Mouse (Mus musculus) neural tube, embryonic 10.5 days (tissue): ENCODE measurements around the gene Agr2.

ENCODE experiments used
- DNase-seq: peaks from one replicate; pipeline ENCODE4 v3.0.0-alpha.2; 2017; ENCODE audit warnings: low spot score; ENCODE audit errors: extremely low spot score

Gene Agr2

DNA sequence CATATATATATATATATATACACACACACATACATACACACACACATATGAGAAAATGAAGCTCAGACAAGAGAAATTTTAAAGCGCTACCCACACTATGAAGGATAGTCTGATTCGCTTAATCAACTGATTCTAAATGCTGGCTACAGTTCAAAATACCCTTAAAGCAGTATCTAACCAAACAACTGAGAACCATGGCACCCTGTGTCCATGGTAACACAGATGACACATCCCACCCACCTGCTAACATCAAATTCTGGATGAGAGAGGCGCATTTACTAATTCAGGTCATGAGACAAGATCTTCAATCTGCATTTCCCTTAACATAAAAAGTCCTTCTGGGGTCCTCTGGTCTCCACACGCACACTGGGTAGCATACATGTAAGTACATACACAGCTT lies 33.4 kb downstream of the Agr2 start:
- DNase-seq = no peak

DNA sequence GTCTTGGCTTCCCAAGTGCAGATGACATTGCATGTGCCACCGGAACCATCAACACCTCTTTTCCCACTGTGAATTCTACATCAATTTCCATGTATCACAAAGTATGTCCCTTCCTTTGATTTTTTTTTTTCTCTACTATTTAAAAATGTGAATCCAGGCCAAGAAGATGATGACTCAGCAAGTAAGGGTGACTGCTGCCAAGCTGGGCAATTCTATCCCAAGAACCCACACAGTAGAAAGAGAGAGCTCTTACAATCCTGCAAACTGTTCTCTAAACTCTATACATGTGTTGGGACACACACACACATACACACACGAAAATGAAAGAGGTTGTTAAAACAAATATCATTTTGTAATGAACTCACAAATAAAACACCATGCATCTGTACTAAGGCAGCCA lies 34.5 kb downstream of the Agr2 start:
- DNase-seq = no peak

DNA sequence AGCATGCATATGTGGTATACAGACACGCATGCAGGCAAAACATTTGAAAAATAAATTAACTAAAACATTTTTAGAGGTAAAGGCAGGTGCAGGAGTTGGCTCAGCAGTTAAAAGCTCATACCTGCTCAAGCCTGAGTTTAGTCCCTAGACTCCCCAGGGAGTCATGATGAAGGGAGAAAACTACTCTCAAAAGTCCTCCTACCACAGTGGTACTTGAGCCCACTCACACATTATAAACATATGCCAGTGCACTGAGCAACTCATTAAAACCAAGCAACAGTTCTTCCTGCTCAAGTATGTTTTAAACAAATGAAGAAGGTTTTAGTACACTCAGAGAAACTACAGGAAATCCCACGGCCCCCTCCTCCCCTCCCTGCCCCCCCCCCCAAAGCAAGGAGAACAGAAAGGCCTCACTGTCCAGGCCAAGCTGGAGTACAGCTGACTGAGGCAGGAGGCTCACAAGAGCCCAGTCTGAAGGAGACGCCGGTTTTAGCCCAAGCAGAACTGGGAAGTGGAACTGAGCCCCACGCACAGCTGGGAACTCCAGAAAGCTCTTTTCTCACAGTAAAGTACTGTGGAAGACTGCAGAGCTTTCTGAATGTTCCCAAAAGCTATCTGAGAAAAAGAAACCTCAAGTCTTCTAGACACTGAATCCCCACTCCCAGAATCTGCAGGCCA lies 36.4 kb downstream of the Agr2 start:
- DNase-seq = no peak

DNA sequence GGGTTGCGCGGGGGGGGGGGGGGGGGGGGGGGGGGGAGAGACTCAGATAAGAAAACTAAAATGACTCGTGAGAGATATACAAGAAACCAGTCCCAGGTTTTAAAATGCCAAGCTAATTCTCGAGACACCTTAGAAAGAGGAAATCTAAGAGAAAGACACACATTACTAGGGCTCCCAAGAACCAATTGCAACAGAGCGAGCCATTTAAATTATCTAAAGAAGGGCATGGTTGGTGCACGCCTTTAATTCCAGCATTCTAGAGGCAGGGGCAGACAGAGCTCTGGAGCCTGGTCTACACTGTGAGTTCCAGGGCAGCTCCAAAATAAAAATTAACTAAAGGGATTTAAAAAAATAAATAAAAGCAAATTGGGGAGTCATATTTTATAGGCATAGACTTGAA lies 37.0 kb downstream of the Agr2 start:
- no peak for DNase-seq

DNA sequence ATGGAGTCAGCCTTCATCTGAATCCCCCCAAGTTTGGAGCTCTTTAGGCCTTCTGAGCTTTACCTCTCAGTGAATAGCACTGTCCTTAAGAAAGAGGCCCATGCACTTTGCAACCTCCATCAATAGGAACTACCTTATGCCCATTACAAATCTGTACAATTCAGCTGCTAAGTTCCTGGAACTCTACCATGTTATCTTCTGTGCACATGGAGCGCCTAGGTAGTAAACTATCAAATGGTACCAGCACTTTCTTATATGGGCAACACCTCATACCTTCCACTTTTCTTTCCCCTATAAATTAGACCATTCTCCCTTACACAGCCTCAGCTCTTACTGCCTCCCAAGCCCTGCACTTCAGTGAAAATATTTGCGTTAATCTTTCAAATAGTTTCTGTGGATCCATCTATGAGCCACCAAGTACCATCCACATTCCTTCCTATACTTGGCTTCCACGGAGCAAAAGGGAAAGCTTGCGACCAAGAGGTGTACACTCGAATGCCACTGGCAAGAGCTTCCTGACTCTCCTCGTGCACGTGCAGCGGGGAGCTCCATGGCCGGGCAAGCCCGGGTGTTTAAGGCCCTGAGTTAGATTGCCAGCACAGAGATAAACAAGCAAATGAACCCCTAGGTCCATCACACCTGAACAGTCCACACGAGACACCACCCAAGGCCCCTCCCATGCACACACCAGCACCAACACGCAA lies 38.1 kb downstream of the Agr2 start:
- no peak for DNase-seq

DNA sequence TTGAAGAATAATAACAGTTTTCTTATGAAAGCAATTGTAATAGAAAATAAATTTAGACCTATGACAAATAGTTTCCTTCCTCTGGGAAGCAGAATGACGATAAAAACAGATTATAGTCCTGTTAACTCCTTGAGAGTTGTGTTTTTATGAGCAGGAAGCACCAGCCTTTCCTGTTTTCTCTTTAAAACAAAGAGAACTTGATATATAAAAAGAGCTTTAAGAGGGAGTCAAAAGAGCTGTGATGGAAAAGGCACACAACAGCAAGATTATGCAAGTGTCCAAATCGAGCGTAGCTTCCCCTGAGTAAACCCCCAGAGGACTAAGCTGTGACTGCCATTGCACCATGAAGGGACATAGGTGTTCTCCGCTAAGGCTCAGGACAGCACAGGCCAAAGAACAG lies 39.7 kb downstream of the Agr2 start:
- DNase-seq = no peak

DNA sequence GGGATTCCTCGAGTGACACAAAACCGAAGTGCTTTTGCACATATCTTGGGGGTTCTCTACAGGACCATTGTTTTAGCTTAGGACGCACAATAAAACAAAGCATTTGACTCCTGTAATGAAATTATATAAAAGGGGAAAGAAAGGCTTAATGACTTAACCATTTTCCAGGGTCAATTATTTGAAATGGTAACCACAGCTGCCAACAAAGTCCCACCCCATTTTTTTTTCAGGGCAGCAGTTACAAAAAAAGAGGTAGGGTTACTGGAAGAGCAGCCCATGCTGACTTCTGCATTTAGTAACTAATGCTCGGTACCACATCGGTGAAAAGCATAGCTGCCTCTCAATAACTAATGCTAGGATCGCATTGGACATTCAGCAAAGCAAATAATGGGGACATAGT lies 42.8 kb downstream of the Agr2 start:
- no peak for DNase-seq

DNA sequence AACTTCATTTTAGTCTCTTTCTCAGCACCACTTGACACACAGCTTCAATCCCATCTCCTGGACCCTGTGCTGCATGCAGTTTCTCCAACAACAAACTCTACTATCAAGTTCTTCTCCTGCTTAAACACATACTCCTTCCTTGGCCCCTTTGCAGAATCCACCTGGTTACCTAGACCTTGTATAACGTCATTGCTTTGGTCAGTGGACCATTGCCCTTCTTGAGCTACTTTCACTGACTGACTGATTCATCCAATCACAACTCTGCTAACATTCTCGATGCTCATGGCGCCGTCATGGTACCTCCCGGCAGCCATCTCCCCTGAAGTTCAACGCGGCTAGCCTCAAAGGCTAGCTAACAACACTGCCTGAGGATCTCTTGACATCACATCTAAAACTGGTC lies 43.4 kb downstream of the Agr2 start:
- no peak for DNase-seq

DNA sequence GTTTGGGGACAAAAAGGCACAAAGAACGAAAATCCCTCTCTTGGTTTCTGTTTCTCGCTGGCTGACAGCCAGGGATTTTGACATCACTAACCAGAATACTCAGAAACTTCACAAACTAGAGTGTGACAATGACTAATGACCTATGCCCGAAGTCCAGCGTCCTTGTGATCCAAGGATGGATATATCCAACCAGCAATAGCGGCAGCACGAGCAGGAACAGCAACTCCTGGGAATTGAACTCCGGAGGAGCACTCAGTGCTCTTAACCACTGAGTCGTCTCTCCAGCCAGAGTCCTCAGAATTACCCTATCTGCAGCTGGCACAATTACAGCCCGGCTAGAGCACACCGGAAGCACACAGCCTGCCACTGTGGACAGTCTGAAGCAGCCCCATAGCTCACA lies 44.1 kb downstream of the Agr2 start:
- no peak for DNase-seq

DNA sequence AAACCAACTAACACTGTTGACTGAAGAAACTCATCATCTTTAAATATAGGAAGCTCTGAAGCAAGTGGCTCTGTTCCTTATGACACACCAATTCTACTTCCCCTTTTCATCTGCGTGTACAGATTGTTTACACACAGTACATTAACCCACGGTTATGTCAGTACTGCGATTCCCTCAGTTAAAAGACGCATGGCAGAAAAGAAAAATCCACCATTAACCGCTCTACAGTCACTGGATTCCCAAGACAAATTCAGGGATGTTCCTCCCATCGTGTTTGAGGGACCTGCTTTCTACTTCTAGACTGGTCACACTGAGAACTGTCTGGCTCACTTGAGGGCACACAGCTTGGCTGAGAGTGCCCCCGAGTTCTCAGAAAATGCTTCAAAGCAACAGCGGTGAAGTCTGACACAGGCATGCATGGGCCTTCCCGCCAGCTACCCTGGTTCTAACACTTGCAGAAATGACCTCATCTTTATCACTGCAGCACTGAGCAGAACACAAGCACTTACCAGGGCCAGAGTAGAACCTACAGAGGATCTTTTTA lies 46.9 kb downstream of the Agr2 start:
- DNase-seq = no peak

DNA sequence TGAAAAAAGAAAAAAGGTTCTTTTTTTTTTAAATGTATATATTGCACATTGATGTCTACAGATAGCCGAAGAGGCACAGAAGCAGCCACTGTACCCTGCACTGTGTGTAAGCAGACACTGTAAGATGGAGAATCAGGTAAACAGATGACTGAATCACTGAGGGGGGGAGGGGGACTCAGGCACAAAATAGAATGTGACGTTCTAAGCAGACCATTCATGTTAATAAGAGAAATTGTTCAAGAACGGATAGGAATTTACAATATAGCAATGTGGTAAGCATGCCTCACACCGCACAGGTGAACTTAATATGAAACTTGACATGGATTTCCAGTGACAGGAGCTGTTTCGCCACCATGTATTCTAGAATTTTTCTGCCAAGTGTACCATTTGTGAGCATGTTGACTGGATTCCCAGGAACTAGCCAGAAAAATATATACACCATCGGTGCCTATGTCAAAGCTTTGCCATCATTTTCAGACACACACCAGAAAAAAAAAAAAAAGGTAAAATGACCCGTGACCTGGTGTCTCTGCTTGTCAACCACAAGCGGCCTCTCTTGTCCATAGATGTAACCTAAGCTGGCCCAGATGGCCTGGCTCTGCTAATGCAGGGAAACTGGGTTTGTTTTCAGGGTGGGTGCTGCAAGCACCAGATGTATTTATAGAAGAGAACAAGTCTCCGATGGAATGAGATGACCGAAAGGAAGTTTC lies 48.0 kb downstream of the Agr2 start:
- DNase-seq = peak; percentile 26

DNA sequence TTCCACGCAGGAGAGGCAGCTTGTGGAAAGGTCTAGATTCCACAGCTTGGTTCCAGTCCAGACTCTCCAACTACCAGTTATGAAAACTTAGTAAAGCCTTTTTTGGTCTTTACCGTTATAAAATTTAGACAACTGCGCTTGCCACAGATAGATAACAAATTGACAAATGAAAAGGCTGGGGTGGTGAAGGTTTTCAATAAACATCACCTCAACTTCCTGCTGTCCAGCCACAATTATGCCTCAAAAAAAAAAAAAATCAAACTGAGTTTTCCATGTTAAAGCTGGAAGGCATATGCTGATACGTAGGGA lies 48.5 kb downstream of the Agr2 start:
- DNase-seq = no peak

DNA sequence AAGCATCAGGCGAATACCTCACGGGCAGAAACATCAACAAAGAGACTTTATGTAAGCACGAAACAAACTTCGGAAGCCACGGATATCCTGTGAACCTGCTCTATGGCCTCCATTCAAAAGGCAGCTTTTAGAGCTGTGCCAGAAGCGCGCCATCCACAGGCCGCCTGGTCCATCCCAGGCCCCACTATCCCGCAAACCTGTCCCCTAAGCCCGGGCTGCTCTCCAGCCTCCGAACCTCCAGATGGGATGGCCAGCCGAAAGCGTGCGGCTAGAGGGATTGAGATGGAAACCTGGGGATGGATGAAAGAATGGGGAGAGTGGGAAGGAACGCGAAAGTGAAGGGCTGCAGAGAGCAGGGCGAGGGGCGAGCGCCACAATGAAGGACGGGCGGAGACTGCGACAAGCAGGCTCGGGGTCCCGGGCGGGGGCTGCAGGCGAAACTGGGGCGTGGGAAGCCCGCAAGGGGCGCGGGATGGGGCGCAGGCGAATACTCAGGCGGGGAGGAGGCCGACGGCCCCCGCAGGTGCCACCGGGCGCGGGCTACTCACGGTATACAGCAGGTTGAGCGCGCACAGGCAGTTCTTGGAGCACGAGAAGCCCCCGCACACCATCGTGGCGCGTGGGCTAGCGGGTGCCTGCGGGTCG lies 49.1 kb downstream of the Agr2 start:
- DNase-seq = peak; percentile 79

DNA sequence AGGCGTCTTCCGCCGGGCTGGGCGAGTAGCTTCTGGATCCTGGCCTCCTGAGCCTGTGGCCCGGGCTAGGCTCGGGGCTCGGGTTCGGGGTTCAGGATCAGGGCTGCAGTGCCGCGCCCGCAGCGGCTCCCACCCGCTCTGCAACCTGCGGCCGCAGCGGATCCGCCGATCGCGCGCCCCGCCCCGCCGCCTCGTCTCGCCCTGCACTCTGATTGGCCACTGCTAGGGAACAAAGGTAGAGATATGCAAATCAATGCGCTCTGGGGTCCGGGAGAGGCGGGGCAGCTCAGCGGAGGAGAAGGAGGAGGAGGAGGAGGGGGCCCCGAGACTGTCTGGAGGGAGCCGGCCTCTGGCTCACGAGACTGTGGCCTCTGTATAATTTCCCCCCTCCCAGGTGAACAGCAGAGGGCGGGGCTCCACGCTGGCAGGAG lies 49.7 kb downstream of the Agr2 start, which contains the start of gene Tspan13:
Gene Tspan13 (minus strand): TSS at position 153 of the 431 bp plus-strand sequence.
- DNase-seq = peak; percentile 91

DNA sequence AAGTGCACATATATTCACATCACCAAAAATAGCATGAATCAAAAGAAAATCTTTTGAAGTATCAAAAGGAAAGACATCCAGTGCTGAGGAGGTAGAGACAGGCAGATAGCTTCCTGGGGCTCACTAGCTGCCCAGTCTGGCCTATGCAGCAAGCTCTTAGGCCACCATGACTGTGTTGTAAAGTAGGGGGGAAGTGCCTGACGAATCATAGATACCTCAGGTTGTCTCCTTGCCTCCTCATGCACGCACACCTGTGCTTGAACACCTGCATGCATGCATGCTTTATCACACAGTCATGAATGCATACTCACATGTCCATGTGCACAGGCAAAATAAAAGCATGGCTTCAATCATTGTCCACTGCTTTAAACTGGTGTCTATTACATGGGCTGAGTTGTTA lies 52.0 kb downstream of the Agr2 start:
- DNase-seq = no peak

DNA sequence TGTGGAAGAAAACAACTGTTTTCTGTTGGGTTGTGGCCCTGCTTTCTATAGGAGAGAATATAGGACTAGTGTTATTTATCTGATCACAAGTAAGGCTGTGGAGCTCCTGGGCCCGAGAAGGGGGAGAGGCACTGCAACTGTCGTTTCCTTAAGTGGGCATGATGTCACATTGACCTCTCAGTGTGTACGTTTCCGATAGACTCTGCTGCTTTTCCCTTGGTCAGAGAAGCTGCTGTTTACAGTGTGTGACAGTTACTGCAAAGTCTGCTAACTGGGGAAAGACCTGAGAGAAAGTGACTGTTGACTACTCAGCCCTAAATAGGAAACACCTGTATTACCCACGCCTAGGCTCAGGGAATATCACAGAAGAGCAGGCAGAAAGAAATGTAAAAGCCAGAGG lies 53.5 kb downstream of the Agr2 start:
- DNase-seq = no peak

DNA sequence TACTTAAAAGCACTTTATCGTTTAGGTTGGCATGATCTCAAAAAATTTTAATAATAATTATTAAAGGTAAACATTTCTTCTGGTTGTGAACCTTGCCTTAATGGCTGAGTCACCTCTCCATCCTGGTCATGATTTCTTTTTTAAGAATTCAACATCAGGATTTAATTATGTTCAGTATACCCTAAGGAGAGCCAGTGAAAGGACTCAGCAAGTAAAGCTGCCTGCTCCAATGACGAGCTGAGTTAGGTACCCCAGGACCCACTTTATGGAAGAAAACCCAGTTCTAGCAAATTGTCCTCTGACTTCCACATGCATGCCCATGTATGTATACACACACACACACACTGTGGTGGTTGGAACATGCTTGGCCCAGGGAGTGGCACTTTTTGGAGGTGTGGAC lies 54.9 kb downstream of the Agr2 start:
- DNase-seq = no peak

DNA sequence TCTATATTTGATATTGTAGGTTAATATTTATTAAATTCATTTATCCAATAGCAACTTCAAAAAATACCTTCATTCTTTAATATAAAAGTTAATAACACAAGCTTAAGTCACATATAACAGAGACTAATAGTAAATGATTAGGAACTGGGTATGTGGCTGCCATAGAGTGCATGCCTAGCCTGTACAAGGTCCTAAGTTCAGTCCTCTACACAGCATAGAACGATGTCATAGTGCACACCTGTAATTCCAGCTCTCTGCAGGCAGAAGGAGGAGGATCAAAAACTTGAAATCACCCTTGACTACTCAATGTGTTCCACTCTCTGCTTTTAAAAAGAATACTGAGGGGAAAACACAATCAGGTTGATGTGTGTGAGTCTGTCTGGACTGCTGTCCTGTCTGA lies 57.6 kb downstream of the Agr2 start:
- no peak for DNase-seq
